Mouse (Mus musculus) liver, embryonic 14.5 days (tissue): ENCODE data around the gene Vps29. TPM values are rescaled to one million over a fixed set of nuclear protein-coding genes. Genes with fewer than 3 reads are reported as not detected.

Source experiments
- ATAC-seq: fragments of 200-750 bp; cut with Nextera tagmentation; 2 replicates; pipeline ENCODE4 v1.8.0; 2017; ENCODE audit warnings: moderate number of reproducible peaks, mild to moderate bottlenecking, moderate library complexity; ENCODE audit not compliant: insufficient read depth
- DNase-seq, 3 experiments: peaks; one replicate each; pipeline ENCODE4 v3.0.0-alpha.2; 2012 to 2013; ENCODE audit warnings: low read depth in 3 of 3, low spot score in 3 of 3
- H3K27ac ChIP-seq: fragments of 300-500 bp; sonication (generic); 2 replicates; pipeline ENCODE4 v1.5.1; 2014; ENCODE audit warnings: moderate library complexity, mild to moderate bottlenecking, control low read depth, inconsistent platforms
- H3K27me3 ChIP-seq: fragments of 300-500 bp; sonication (generic); 2 replicates; pipeline ENCODE4 v1.6.1; 2014; ENCODE audit warnings: mild to moderate bottlenecking, low read length, moderate library complexity; ENCODE audit not compliant: control insufficient read depth, insufficient read depth
- H3K36me3 ChIP-seq: fragments of 300-500 bp; sonication (generic); replicated peaks from 2 replicates; pipeline ENCODE4 v1.6.1; 2014; ENCODE audit warnings: low read depth; ENCODE audit not compliant: control insufficient read depth, insufficient read depth
- H3K4me1 ChIP-seq, 2 experiments: fragments of 200-500 bp in 1 of 2; fragments of 300-500 bp in 1 of 2; sonication (generic) in 1 of 2; replicated peaks; 2 replicates each; pipeline ENCODE4 v1.6.1; 2012 to 2014; ENCODE audit warnings: antibody characterized with exemption in 1 of 2, inconsistent platforms in 1 of 2, low read length in 1 of 2; ENCODE audit not compliant: control insufficient read depth in 2 of 2, insufficient read depth in 2 of 2
- H3K4me2 ChIP-seq: fragments of 300-500 bp; sonication (generic); 2 replicates; pipeline ENCODE4 v1.6.1; 2014; ENCODE audit warnings: low read depth, mild to moderate bottlenecking, control low read depth, moderate library complexity
- H3K4me3 ChIP-seq, 2 experiments: fragments of 200-500 bp in 1 of 2; fragments of 300-500 bp in 1 of 2; sonication (generic) in 1 of 2; 2 replicates each; pipeline ENCODE4 v1.5.1; 2012 to 2014; ENCODE audit warnings: low read depth in 2 of 2, low read length in 2 of 2, mild to moderate bottlenecking in 2 of 2, control low read depth in 1 of 2, inconsistent platforms in 1 of 2, moderate library complexity in 1 of 2; ENCODE audit not compliant: insufficient read depth in 1 of 2
- H3K9ac ChIP-seq: fragments of 300-500 bp; sonication (generic); replicated peaks from 2 replicates; pipeline ENCODE4 v1.6.1; 2014; ENCODE audit warnings: mild to moderate bottlenecking, control low read depth, moderate library complexity
- H3K9me3 ChIP-seq: fragments of 300-500 bp; sonication (generic); 2 replicates; pipeline ENCODE4 v1.6.1; 2016; ENCODE audit warnings: low read length, mixed read lengths; ENCODE audit not compliant: control insufficient read depth
- CTCF ChIP-seq: IDR thresholded peaks from 2 replicates; pipeline ENCODE4 v1.5.1; 2016; ENCODE audit warnings: antibody characterized with exemption, low read depth, control low read depth
- EP300 ChIP-seq: IDR thresholded peaks from 2 replicates; pipeline ENCODE4 v1.6.1; 2016; ENCODE audit warnings: antibody characterized with exemption, low read depth
- WGBS: fragments of 180-500 bp; shearing (Covaris S2); extraction: QIAGEN DNeasy Blood & Tissue Kit; methylation state at CpG from one replicate; pipeline ENCODE4 v1.1.7; 2014; ENCODE audit not compliant: insufficient replicate concordance; 5-methylcytosine and 5-hydroxymethylcytosine counted together
- polyA plus RNA-seq, 2 experiments: library from polyadenylated mRNA; depleted of rRNA in 1 of 2; stranded (reverse) in 1 of 2; unstranded in 1 of 2; fragments of >200 nt; fragmentation: Nextera tagmentation in 1 of 2; extraction: Ambion mirVana in 1 of 2; gene quantifications; 2 replicates each; pipeline versions ENCODE4 v1.2.1 to v1.2.3; 2012 to 2014

Gene Vps29
- polyA plus RNA-seq, 2 experiments: 48.1 to 130 TPM

DNA sequence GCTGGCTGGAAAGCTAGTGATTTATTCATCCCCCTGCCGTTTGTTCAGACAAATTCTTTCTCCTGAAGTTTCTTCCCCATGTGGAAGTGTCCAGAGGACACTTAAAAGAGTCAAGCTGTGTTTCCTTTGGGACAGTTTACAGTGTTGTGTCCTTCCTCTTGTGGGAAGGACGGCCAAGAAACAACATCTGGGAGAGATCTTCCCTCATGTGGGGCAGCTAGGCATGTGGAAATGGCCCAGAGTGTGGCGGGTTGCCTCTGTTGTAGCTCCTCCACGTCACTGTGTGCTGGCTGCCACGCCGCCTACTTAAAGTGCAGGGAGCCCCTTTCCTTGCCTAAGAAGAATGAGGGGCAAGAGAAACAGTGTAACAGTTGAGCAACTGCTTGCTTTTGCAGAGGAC lies 58.7 kb downstream of the Vps29 start:
- Histone ChIP-seq H3K4me2 (no peak overlapping the region), H3K4me1 (no peaks in the 10 kb centered on the region), H3K36me3 (no peaks in the 10 kb centered on the region), H3K9ac (no peak overlapping the region), H3K4me3 (no peak overlapping the region), H3K27ac (no peak overlapping the region), H3K27me3 (no peaks in the 10 kb centered on the region), H3K9me3 (no peaks in the 10 kb centered on the region)
- DNase-seq (no peak), ATAC-seq (no peak)
- TF ChIP-seq EP300: no peak
- 62% methylated on average over 6 of the region's 6 CpGs for WGBS

DNA sequence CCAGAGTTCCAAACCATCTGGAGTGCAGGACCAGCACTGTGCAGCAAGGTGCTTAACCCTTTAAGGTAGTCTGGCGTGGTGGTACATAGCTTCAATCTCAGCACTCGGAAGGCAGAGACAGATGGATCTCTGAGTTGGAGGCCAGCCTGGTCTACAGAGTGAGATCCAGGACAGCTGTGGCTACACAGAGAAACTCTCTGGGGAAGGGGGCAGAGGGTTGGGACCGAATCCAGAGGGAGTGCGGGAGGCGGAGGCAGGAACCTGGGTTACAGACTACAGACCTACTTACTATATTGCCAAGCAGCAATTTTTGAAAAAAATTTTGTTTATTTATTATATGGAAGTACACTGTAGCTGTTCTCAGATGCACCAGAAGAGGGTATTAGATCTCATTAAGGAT lies 60.2 kb downstream of the Vps29 start:
- no peak overlapping the region for H3K9ac ChIP-seq
- no peaks in the 10 kb centered on the region for H3K9me3 ChIP-seq
- H3K4me1 ChIP-seq: no peaks in the 10 kb centered on the region
- H3K27ac ChIP-seq: no peak overlapping the region
- no peak overlapping the region for H3K4me3 ChIP-seq
- no peaks in the 10 kb centered on the region for H3K27me3 ChIP-seq
- DNase-seq (no peak), ATAC-seq (no peak)
- H3K36me3 ChIP-seq: no peaks in the 10 kb centered on the region
- H3K4me2 ChIP-seq: no peak overlapping the region
- TF ChIP-seq EP300 (no peak), CTCF (no peak)
- WGBS: 84% methylated on average over 5 of the region's 5 CpGs

Other genes starting within 250 kb of the Vps29 start
- gene Ccdc63, start 213.5 kb upstream of the Vps29 start, polyA plus RNA-seq (2012; rRNA removed): 0.01 and 0.13 TPM in 2 replicates
- gene Ccdc63, start 213.5 kb upstream of the Vps29 start, polyA plus RNA-seq (2014; fragmentation: Nextera tagmentation; extraction: Ambion mirVana): not detected in 2 replicates
- 84.5 and 119 TPM in 2 replicates for gene Ppp1cc, start 196.1 kb upstream of the Vps29 start, polyA plus RNA-seq (2012; rRNA removed)
- 139 and 165 TPM in 2 replicates for gene Ppp1cc, start 196.1 kb upstream of the Vps29 start, polyA plus RNA-seq (2014; fragmentation: Nextera tagmentation; extraction: Ambion mirVana)
- gene Hvcn1, start 147.6 kb upstream of the Vps29 start, polyA plus RNA-seq (2012; rRNA removed): 1.2 and 1.3 TPM in 2 replicates
- gene Hvcn1, start 147.6 kb upstream of the Vps29 start, polyA plus RNA-seq (2014; fragmentation: Nextera tagmentation; extraction: Ambion mirVana): 1.5 and 1.6 TPM in 2 replicates
- 1.7 and 2.0 TPM in 2 replicates for gene Tctn1, start 89.9 kb upstream of the Vps29 start, polyA plus RNA-seq (2012; rRNA removed)
- 0.50 and 0.58 TPM in 2 replicates for gene Tctn1, start 89.9 kb upstream of the Vps29 start, polyA plus RNA-seq (2014; fragmentation: Nextera tagmentation; extraction: Ambion mirVana)
- 3.5 and 3.6 TPM in 2 replicates for gene Pptc7, start 70.0 kb upstream of the Vps29 start, polyA plus RNA-seq (2012; rRNA removed)
- 2.7 and 2.9 TPM in 2 replicates for gene Pptc7, start 70.0 kb upstream of the Vps29 start, polyA plus RNA-seq (2014; fragmentation: Nextera tagmentation; extraction: Ambion mirVana)
- 1.8 and 2.3 TPM in 2 replicates for gene Rad9b, start 136 bp upstream of the Vps29 start, polyA plus RNA-seq (2012; rRNA removed)
- 2.5 and 2.7 TPM in 2 replicates for gene Rad9b, start 136 bp upstream of the Vps29 start, polyA plus RNA-seq (2014; fragmentation: Nextera tagmentation; extraction: Ambion mirVana)
- gene Gpn3, start 17.5 kb downstream of the Vps29 start, polyA plus RNA-seq (2012; rRNA removed): 27.6 and 40.8 TPM in 2 replicates
- gene Gpn3, start 17.5 kb downstream of the Vps29 start, polyA plus RNA-seq (2014; fragmentation: Nextera tagmentation; extraction: Ambion mirVana): 60.5 and 63.9 TPM in 2 replicates
- 14.1 and 18.1 TPM in 2 replicates for gene Fam216a, start 18.0 kb downstream of the Vps29 start, polyA plus RNA-seq (2012; rRNA removed)
- gene Fam216a, start 18.0 kb downstream of the Vps29 start, polyA plus RNA-seq (2014; fragmentation: Nextera tagmentation; extraction: Ambion mirVana): 17.1 and 23.0 TPM in 2 replicates
- gene Arpc3, start 37.5 kb downstream of the Vps29 start, polyA plus RNA-seq (2012; rRNA removed): 146 and 180 TPM in 2 replicates
- 36.3 and 38.5 TPM in 2 replicates for gene Arpc3, start 37.5 kb downstream of the Vps29 start, polyA plus RNA-seq (2014; fragmentation: Nextera tagmentation; extraction: Ambion mirVana)
- 9.5 and 13.2 TPM in 2 replicates for gene Anapc7, start 67.3 kb downstream of the Vps29 start, polyA plus RNA-seq (2012; rRNA removed)
- 9.0 TPM in 2 replicates for gene Anapc7, start 67.3 kb downstream of the Vps29 start, polyA plus RNA-seq (2014; fragmentation: Nextera tagmentation; extraction: Ambion mirVana)
- 18.9 and 25.9 TPM in 2 replicates for gene Atp2a2, start 147.9 kb downstream of the Vps29 start, polyA plus RNA-seq (2012; rRNA removed)
- 12.8 and 13.1 TPM in 2 replicates for gene Atp2a2, start 147.9 kb downstream of the Vps29 start, polyA plus RNA-seq (2014; fragmentation: Nextera tagmentation; extraction: Ambion mirVana)